Mouse (Mus musculus): ENCODE results near the gene Cyp2b19.

DNA sequence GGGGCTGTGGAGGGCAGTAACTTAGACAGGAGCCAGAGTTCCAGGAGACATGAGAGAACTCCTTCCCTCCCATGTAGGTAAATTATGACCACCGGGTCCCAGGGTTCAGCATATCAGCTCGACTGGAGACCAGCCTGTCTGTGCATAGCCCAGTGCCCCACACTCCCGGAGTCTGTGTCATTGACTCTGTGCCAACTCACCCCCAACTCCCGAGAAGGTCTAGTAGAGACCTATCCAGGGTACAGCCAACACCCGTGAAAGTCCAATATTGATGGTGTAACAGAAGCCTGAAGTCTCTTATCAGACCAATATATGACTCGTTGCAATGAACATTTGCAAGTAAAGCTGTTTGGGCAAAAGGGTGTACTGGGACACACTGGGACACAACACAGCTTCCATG is 33.0 kb downstream of the Cyp2b19 start:
- TF ChIP-seq MAX (IDR thresholded peaks at IDR 0.05) = no peak
- no peak for TF ChIP-seq CTCF (IDR thresholded peaks at IDR 0.05; ENCODE audit: control insufficient read depth, insufficient read depth, insufficient read length)
- TF ChIP-seq MYOG (IDR thresholded peaks at IDR 0.05; ENCODE audit: control insufficient read depth, extremely low read depth, insufficient read length) = no peak
- TF ChIP-seq USF1 (IDR thresholded peaks at IDR 0.05; ENCODE audit: low read depth) = no peak
- no peak for TF ChIP-seq FOSL1 (IDR thresholded peaks at IDR 0.05; ENCODE audit: insufficient read depth, low read length, poor library complexity, severe bottlenecking)
